Mouse (Mus musculus): Measurements from ENCODE around the gene Rnase4.

DNA sequence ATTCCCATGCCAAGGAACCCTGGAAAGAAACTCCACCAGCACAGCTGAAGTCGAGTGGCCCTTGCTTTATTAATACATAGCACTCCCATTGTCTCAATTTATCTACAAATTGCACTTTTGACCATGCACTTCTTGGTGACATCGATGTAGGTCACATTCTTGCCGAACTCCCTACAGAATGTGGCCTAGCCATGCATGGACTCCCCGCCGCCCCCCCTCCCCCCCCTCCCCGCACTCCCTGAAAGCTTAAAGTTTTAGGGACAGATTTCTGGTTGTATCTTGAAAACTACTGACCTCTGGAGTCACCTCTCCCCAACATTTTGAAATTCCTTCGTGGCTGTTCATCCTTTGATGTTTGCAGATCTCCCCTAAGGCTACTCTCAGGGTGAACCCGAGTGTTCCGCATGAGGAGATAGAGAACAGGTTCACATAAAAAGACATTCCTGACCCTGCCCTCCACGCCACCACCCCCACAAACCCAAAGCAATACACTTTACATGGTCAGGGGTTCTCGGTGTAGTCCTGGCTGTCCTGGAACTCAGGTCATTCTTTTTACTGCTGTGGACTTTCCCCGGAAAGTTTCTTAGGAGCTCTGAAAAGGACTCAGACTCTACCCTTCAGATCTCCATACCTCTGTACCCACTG is 23.2 kb downstream of the Rnase4 start, which contains the start of gene Eddm3b:
- TF ChIP-seq POLR2A (IDR thresholded peaks at IDR 0.05; ENCODE audit: borderline replicate concordance, extremely low read depth, low read depth, low read length) (no peak), CTCF (IDR thresholded peaks at IDR 0.05; ENCODE audit: insufficient read depth, low read length) (no peak)
